22 mouse cellular contexts compared by ENCODE assay signal in the genomic region with DNA sequence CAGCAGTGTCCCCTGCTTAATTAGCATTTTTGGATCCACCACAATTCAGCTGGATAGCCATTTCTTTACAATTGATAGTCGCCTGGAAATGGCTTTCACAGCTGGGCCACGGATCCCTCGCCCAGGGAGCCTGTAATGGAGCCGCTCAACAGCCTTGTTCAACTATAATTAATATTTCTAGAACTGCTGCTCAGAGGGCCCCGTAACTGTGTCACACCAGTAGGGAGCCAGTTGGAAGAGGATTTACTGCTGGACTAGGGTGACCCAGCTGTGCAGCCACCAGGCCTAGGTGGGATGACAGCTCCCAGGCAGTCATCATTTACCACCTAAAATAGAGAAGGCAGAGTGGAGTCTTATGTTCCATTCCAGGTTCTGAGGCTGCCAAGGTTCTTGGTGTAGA.
"Had no signal": no experiment of that assay in that cellular context is flagged by ENCODE, and none has a peak within 500 bp of the region (broad histone marks: within the 10 kb centered on the region; RNA-seq: fewer than 3 reads in every experiment).

No protein-coding gene starts in this region.

- H3K4me2 ChIP-seq: heart, embryonic 12.5 days; intestine, embryonic 15.5 days; limb, embryonic 12.5 days had no signal

- ATAC-seq: hindbrain, embryonic 16.5 days; inflammation-experienced regulatory T-cells, adult 6 months; intestine, embryonic 15.5 days; intestine, postnatal 0 days had no signal

- H3K4me3 ChIP-seq: gastrocnemius, adult 2 months; heart, embryonic 10.5 days; heart, embryonic 12.5 days; intestine, embryonic 15.5 days; layer of hippocampus, adult 2 months; left cerebral cortex, adult 2 months; limb, embryonic 10.5 days; limb, embryonic 12.5 days had no signal

- H3K36me3 ChIP-seq: heart, embryonic 10.5 days; heart, embryonic 12.5 days; intestine, embryonic 15.5 days; limb, embryonic 10.5 days; limb, embryonic 12.5 days had no signal

- H3K27ac ChIP-seq: gastrocnemius, adult 2 months; heart, embryonic 10.5 days; intestine, embryonic 15.5 days; layer of hippocampus, adult 2 months; left cerebral cortex, adult 2 months; limb, embryonic 10.5 days; limb, embryonic 12.5 days had no signal

- H3K9me3 ChIP-seq: heart, embryonic 10.5 days; heart, embryonic 12.5 days; intestine, embryonic 15.5 days; limb, embryonic 10.5 days; limb, embryonic 12.5 days had no signal

- DNase-seq: gastrocnemius, adult 2 months; gastrocnemius, postnatal 10 days; gastrocnemius, postnatal 25 days; heart, adult 18-20 months; heart, postnatal 10 days; heart, postnatal 4 days; kidney, adult 18-20 months; kidney, adult 8-10 months; kidney, postnatal 10 days; kidney, postnatal 25 days; kidney, postnatal 4 days; liver had no signal

- H3K27me3 ChIP-seq: heart, embryonic 12.5 days; intestine, embryonic 15.5 days; limb, embryonic 12.5 days had no signal

- H3K9ac ChIP-seq: heart, embryonic 12.5 days; intestine, embryonic 15.5 days; limb, embryonic 12.5 days had no signal

- H3K4me1 ChIP-seq: heart, embryonic 10.5 days; heart, embryonic 12.5 days; intestine, embryonic 15.5 days; limb, embryonic 10.5 days; limb, embryonic 12.5 days had no signal
